Mouse (Mus musculus): ENCODE results near the gene Chrne.
"Not testable (repeated sequence)": the region's sequence is repeated elsewhere in the genome, so short reads cannot be mapped to it uniquely, and the experiment has no call there.

Gene Chrne

DNA sequence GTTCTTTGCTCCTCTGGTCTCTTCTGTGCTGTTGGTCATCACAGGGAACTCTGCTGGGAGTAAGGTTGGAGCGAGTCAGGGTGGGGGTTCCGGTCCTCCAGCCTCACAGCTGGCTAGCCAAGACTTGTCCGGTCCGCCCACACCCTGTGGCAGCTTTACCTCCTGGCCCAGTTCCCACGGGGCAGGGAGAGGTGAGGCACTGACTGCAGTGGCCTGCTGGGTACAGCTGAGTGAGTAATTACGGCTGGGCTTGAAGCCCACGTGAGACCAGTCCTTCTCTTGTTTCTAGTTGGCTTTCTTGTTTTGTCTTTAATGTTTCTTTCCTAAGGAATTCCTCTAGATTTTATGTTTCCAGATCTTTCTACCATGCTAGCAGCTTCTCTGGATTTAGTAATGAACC lies 33.6 kb downstream of the Chrne start:
- no peak for DNase-seq (ENCODE audit: low spot score in 2 of 2)

GRCm38 (mm10) chr11:70583775-70584174 lies 35.2 kb downstream of the Chrne start:
- no peak for DNase-seq (ENCODE audit: low spot score in 2 of 2)

DNA sequence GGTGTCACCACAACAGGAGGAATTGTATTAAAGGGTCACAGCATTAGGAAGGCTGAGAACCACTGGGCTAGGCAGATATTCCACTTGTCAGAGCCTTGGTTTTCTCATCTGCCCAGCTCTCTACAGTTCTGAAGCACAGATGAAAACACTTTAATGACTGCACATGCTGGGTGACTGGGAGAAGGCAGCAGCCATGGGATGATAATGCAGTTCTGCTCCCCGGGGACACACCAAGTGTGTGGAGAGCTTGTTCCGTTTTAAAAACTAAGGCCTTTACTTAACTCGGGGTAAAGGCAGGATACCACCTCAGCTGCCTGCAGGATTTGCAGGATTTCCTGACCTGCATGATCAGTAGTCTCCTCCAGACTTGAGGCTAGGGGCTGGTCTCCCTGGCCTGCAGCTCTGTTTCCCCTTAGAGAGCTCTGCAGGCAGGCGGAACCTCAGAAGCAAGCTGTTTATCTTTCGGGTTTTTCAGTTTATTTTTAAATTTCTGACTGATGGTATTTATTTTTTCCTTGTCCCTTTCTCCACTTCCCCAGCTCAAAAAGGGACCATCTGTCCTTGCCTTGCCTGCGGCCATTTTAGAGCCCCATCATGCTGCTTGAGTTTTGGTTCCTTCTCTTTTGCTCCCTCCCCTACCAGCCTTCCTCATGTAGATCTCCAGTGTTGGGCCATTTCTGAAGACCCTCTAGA lies 35.8 kb downstream of the Chrne start:
- no peak for DNase-seq (ENCODE audit: low spot score in 2 of 2)

DNA sequence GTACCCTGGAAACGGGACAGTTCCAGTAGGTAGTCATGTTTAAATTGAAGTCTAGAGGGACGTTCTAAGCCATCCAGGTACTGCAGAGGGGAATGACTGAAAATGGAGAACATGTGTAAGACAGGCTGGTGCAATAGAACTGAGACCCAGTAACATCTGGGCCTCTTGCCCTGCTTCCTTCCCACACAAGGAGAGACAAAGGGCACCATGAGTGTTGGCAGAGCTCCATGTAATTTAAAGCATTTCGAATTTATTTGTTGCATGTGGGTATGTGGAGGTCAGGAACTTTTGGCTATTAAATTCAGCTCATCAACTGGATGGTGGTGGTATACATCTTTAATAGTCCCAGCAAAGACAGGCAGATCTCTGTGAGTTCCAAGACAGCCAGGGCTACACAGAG lies 36.8 kb downstream of the Chrne start:
- no peak for DNase-seq (ENCODE audit: low spot score in 2 of 2)

DNA sequence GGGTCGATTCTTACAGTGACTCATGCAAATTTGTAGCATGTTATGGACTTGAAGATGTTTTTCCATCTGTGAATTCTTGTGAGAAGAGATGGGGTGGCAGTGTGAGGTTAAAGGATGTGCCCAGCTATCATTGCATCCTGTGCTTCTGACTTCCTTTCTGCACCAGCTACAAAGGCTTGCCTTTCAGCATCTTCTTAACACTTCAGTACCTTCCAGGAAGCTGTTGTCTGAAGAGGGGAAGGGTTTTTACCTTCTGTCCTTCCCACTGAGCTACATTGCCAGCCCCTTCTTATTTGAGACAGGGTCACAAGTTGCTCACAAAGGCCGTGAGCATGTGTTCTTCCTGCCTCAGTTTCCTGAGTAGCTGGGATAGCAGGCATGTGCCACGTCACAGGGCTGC lies 38.1 kb downstream of the Chrne start:
- DNase-seq (ENCODE audit: low spot score in 2 of 2): no peak

DNA sequence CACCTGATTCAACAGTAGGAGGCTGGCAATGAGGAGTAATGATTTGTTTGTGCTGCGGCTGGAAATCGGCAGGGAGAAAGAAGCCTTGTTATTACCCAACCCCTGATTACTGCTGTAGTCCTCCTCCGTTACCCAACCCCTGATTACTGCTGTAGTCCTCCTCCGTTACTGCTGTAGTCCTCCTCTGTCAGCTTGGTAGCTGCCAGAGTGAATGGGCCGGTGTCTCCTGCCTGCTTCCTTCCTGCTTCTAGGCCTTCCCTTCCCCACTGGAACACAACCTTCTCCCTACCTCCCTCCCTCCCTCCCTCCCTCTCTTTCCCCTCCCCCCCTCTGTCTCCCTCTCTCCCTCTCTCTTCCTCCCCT lies 38.7 kb downstream of the Chrne start:
- no peak for DNase-seq (ENCODE audit: low spot score in 2 of 2)

DNA sequence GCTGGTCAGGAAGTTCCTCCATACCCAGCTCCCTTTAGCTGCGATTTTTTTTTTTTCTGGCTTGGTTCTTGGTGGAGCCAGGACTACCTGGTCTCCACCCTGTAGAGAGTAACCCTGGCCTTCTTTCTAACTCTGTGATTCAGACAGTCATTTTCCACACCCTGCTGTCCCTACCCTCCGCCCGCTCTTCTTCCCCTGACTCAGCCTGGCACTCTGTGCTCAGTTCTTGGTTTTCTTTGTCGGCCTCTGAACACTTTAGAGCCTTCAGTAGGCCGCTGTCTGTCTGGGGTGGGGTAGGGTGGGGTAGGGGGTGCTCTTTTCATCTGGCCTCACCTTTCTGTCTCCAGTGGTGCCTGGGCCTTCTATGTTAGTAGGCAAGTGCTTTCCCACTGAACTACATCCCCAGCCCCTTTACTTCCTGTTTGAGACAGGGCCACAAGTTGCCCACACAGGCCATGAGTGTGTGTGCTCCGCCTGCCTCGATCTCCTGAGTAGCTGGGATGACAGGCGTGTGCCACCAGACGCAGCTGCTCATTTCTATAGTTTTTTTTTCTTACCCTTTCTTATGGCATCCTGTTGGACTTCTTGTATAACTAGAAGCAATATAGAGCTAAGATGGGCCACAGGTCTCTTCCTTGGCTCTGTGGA lies 39.2 kb downstream of the Chrne start:
- no peak for DNase-seq (ENCODE audit: low spot score in 2 of 2)

- DNase-seq (ENCODE audit: low spot score in 2 of 2): no peak
Observed at GRCm38 (mm10) chr11:70578962-70579361, 40.1 kb downstream of the Chrne start.

- DNase-seq (ENCODE audit: low spot score in 2 of 2): no peak
Observed at GRCm38 (mm10) chr11:70577201-70577600, 41.8 kb downstream of the Chrne start.

GRCm38 (mm10) chr11:70573872-70574271 lies 45.1 kb downstream of the Chrne start:
- no peak for DNase-seq (ENCODE audit: low spot score in 2 of 2)

DNA sequence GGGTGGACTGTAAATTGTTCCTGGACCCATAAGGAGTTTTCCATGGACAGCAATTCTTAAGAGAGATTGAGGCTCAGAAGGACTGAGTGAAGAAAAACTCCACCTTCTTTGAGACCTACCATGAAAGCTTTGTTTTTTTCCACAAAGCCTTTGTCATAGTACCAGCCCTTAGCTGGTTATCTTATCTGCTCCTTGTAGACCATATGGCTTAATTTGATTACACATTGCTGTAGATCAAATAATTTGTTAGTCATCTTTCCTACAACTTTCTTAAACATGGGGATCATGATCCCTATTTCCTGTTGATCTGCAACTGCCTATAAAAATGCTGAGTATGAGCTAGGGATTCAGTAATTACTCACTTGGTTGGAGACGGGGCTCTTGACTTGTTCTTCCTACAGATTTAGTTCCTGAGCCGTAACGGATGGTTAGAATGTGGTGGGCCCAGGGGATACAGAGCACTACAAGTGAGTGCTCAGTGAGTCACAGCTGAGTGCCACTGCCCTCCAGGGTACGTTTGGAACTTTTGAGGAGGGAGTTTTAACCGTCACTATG lies 46.6 kb downstream of the Chrne start:
- DNase-seq (ENCODE audit: low spot score in 2 of 2): no peak

- DNase-seq (ENCODE audit: low spot score in 2 of 2): no peak
Observed at GRCm38 (mm10) chr11:70571641-70572040, 47.4 kb downstream of the Chrne start.

- DNase-seq (ENCODE audit: low spot score in 2 of 2): not testable (repeated sequence)
Observed at GRCm38 (mm10) chr11:70570614-70571013, 48.4 kb downstream of the Chrne start.

DNA sequence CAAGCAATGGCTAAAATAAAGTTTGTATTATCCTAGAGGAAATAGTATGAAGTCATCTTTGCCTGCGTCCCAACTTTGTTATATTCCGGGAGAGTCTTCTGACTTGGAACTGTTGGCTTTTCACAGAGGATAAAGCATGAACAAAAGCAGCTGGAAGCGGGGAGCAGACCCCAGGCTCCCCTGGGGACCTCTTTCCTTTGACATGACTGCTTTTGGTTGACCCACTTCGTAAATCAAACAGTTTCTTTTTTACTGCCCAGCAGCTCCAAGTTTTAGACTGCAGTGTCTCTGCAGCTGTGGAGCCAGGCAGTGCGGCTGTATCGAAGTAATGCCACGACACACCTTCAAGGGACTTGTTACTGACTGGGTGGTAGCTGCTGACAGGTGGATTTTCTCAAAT lies 52.4 kb downstream of the Chrne start:
- DNase-seq (ENCODE audit: low spot score in 2 of 2): no peak

Measured in frontal cortex, postnatal 14 days (tissue).